Mouse (Mus musculus) stomach, postnatal 0 days (tissue): ENCODE data around the gene Ubl4b.

Source experiments
- CTCF ChIP-seq: IDR thresholded peaks from 2 replicates; pipeline ENCODE4 v1.5.1; 2016; ENCODE audit warnings: antibody characterized with exemption, low read depth, mild to moderate bottlenecking, moderate library complexity
- EP300 ChIP-seq: optimal IDR thresholded peaks from 2 replicates; pipeline ENCODE3; 2016; ENCODE audit warnings: antibody characterized with exemption

DNA sequence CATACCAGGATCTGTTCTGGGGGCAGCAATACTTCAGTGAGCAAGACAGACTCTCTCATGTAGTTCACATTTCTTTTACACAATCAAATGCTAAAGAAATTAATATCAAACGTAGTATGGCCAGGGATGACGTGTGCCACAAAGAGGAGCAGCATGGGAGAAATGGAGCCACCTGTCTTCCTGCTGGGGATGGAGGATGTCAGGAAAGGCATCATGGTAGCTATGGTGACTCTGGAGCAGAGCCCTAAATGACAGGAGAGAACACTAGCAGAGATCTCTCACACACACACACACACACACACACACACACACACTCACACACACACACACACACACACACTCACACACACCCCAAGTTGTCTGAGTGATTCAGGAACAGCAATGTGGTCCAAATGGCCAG, 51.2 kb downstream of the Ubl4b start:
- TF ChIP-seq EP300 (no peak), CTCF (no peak)
